Mouse (Mus musculus): ENCODE results near the gene Prps2. TPM values are rescaled to one million over a fixed set of nuclear protein-coding genes. Genes with fewer than 3 reads are reported as not detected.
A peak's percentile ranks its signal among the peaks of the same experiment; 100 is the strongest.
"Not testable (repeated sequence)": the region's sequence is repeated elsewhere in the genome, so short reads cannot be mapped to it uniquely, and the experiment has no call there.

Gene Prps2
- 18.4 to 30.6 TPM (median 19.4 TPM) in 3 replicates for total RNA-seq (2017)

GRCm38 (mm10) chrX:167382047-167382853, at the start of gene Prps2:
Gene Prps2, minus strand, starts transcription at chrX:167382749.
- ATAC-seq (replicated peaks; ENCODE audit: insufficient number of reproducible peaks, low FRiP score, low TSS enrichment, poor library complexity, severe bottlenecking): no peak

- no peak for ATAC-seq (replicated peaks; ENCODE audit: insufficient number of reproducible peaks, low FRiP score, low TSS enrichment, poor library complexity, severe bottlenecking)
Observed at GRCm38 (mm10) chrX:167417654-167418053, 35.1 kb upstream of the Prps2 start.

- ATAC-seq (replicated peaks; ENCODE audit: insufficient number of reproducible peaks, low FRiP score, low TSS enrichment, poor library complexity, severe bottlenecking): no peak
Observed at GRCm38 (mm10) chrX:167394940-167395339, 12.4 kb upstream of the Prps2 start.

DNA sequence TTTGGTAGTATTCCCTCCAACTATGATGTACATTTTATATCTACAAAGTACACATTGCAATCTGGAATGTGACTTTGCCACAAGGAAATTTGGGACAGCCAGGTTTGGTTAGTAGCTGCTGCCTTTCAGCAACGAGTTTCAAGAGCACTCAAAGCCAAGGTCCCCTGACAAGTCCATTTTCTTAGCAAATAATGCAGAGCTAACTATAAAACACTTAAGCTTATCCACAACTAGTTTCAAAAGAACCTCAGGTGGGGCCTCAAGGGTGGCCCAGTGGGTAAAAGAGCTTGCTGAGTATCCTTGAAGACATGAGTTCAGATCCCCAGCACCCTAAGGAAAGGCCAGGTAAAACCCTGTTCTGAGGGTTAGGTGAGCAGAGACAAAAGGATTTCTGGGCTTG, 4.1 kb upstream of the Prps2 start:
- no peak for ATAC-seq (replicated peaks; ENCODE audit: insufficient number of reproducible peaks, low FRiP score, low TSS enrichment, poor library complexity, severe bottlenecking)

GRCm38 (mm10) chrX:167382854-167383186, 271 bp upstream of the Prps2 start:
- no peak for ATAC-seq (replicated peaks; ENCODE audit: insufficient number of reproducible peaks, low FRiP score, low TSS enrichment, poor library complexity, severe bottlenecking)

DNA sequence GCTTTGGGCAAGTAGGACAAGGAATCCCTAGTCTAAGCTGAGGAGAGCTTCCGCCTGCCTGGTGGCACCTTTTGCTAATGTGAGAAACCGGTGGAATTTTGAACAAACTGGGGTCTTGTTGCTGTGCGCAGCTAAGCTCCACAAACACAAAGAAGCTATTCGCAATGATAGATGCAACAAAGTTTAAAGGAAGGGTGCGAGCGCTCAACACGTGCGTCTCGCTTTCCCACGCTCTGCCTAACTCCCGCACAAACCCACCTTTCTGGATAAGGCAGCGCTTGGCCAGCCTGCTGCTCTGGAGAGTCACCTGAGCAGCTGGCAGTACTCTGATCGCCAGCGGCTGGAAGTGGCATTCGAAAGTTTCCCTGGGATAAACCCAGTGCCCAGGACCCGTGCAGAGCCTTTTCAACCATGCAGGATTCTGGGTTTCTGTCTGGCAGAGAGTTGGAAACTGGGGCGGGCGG, 934 bp downstream of the Prps2 start:
- ATAC-seq (replicated peaks; ENCODE audit: insufficient number of reproducible peaks, low FRiP score, low TSS enrichment, poor library complexity, severe bottlenecking): no peak

GRCm38 (mm10) chrX:167380073-167380472, 2.5 kb downstream of the Prps2 start:
- ATAC-seq (replicated peaks; ENCODE audit: insufficient number of reproducible peaks, low FRiP score, low TSS enrichment, poor library complexity, severe bottlenecking): no peak

- ATAC-seq (replicated peaks; ENCODE audit: insufficient number of reproducible peaks, low FRiP score, low TSS enrichment, poor library complexity, severe bottlenecking): not testable (repeated sequence)
Observed at GRCm38 (mm10) chrX:167361231-167361630, 21.3 kb downstream of the Prps2 start.

DNA sequence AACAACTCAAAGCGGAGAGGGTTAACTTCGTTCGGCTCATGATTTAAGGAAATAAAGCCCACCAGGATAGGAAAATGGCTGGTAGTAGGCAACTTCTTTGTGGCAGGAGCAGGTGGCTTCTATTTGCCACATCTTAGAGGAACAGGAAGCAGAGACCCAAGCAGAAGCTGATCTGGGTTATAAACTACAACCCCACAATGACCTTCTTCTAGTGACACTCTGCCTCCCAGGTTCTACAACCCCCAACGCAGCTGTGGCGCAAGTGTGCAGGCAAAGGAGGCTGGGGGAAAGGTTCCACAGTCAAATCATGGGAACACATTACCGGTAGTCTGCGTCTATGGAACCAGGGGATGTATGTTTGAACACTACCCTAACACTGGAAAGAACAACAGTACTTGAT, 22.8 kb downstream of the Prps2 start:
- ATAC-seq (replicated peaks; ENCODE audit: insufficient number of reproducible peaks, low FRiP score, low TSS enrichment, poor library complexity, severe bottlenecking): no peak

GRCm38 (mm10) chrX:167357415-167357814, 25.1 kb downstream of the Prps2 start:
- ATAC-seq (replicated peaks; ENCODE audit: insufficient number of reproducible peaks, low FRiP score, low TSS enrichment, poor library complexity, severe bottlenecking): no peak

DNA sequence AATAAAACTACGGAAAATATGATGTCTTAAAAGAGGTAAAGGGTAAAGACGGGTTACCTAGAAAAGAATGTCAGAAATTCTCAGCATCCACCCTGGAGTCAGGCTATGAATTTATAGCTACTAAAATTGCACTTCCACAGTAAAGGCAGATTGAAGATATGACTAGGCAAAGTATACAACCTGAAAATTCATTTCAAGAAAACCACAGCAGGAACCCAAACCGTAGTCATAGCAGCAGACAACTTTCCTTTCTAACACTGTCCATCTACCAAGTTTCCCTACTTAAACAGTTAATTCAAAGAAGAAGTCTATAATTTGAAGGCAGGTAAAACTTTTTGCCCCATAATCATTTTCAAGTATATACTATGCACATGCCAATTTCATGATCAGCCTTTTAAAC, 26.6 kb downstream of the Prps2 start:
- no peak for ATAC-seq (replicated peaks; ENCODE audit: insufficient number of reproducible peaks, low FRiP score, low TSS enrichment, poor library complexity, severe bottlenecking)

DNA sequence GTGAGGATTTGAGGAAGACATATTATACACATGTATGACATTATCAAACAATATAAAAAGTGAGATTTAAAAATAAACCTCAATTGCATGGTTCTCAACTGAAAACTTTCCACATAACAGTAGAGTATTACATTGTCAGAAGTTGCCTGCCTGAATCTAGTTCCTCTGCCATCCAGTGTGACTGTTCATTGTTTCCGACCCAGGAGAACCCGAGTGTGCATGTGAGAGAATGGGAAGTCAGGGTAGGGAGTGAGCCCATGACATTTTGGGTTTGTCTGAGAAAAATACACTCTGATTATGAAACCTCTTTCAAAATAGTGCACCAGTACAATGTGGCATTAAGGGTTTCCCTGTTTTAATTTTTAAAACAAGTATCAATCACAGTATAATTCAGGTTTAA, 28.9 kb downstream of the Prps2 start:
- peak; percentile 87 for ATAC-seq (replicated peaks; ENCODE audit: insufficient number of reproducible peaks, low FRiP score, low TSS enrichment, poor library complexity, severe bottlenecking)

DNA sequence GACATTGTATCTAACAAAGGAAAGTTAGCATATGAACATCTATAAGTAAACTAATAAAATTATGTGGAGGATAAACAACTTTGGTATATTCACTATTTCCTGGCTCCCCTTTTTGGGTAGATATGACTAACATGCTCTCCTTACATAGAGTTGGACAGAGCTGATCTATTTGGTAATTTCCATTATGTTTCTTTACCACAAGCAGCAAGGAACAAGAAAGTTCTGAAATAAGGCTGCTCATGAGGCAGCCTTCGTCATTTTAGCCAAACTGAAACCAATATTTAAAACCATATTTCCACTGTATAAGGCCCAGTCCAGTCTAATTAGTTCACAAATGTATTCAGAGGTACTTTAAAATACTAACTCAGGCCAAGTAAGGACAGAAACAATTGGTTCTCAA, 36.1 kb downstream of the Prps2 start:
- no peak for ATAC-seq (replicated peaks; ENCODE audit: insufficient number of reproducible peaks, low FRiP score, low TSS enrichment, poor library complexity, severe bottlenecking)

- no peak for ATAC-seq (replicated peaks; ENCODE audit: insufficient number of reproducible peaks, low FRiP score, low TSS enrichment, poor library complexity, severe bottlenecking)
Observed at GRCm38 (mm10) chrX:167344356-167344755, 38.2 kb downstream of the Prps2 start.

- ATAC-seq (replicated peaks; ENCODE audit: insufficient number of reproducible peaks, low FRiP score, low TSS enrichment, poor library complexity, severe bottlenecking): no peak
Observed at GRCm38 (mm10) chrX:167341811-167342210, 40.7 kb downstream of the Prps2 start.

GRCm38 (mm10) chrX:167340190-167340589, 42.4 kb downstream of the Prps2 start:
- no peak for ATAC-seq (replicated peaks; ENCODE audit: insufficient number of reproducible peaks, low FRiP score, low TSS enrichment, poor library complexity, severe bottlenecking)

DNA sequence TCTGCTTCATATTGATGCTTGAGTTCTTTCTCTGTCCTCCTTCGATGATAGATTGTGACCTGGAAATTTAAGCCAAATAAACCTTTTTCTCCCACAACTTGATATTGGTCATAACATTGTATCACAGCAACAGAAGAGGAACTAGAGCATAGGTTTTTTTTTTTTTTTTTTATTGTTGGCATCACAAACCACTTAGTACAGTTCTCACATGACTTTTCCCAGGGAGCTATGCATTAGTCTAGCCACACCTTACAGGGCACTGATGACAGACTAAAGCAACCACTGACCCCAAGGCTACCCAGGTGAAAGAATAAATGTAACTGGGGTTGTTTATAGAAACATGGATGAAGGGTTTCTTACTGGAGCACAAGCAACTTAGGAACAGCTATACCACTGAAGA, 44.6 kb downstream of the Prps2 start:
- peak; percentile 31; the same call in 1 of the 2 replicates for ATAC-seq (replicated peaks; ENCODE audit: insufficient number of reproducible peaks, low FRiP score, low TSS enrichment, poor library complexity, severe bottlenecking)

DNA sequence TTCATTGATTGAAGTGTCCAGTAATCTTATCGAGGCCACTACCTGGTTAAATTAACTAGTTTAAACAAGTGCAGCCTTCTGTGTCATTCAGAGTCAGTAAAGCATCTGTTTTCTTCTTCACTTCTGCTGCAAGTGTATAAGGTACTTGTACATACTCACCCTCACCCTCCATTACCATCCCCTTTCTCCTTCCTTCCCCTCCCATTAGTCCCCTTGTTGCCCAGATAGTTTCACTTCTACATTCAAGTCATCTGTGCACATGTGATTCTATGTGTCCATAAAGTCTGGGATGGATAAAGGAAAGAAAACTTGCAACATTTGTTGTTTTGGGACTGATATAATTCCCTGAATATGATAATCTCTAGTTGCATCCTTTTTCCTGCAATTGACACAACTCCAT, 48.0 kb downstream of the Prps2 start:
- 0 out of 2 replicates have a peak, but pooled peaks have one; percentile 40 for ATAC-seq (replicated peaks; ENCODE audit: insufficient number of reproducible peaks, low FRiP score, low TSS enrichment, poor library complexity, severe bottlenecking)

- no peak for ATAC-seq (replicated peaks; ENCODE audit: insufficient number of reproducible peaks, low FRiP score, low TSS enrichment, poor library complexity, severe bottlenecking)
Observed at GRCm38 (mm10) chrX:167332607-167333006, 49.9 kb downstream of the Prps2 start.

DNA sequence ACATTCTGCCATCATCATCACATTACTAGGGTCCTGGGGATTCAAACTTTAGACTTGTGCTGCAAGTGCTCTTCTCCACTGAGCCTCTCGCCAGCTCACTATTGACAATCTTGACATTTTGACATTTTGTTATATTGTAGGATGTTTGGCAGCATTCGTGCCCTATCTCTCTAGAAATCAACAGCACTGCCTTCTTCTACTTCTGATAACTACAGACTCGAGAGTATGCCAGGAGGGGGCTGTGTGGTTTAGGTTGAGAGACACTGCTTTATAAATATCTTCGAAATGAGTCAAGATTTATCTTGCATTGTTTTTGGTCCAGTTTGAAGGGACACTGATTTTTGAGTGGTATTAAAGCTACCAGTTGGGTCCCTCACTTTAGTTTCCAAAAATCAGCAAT, 51.6 kb downstream of the Prps2 start:
- no peak for ATAC-seq (replicated peaks; ENCODE audit: insufficient number of reproducible peaks, low FRiP score, low TSS enrichment, poor library complexity, severe bottlenecking)

- no peak for ATAC-seq (replicated peaks; ENCODE audit: insufficient number of reproducible peaks, low FRiP score, low TSS enrichment, poor library complexity, severe bottlenecking)
Observed at GRCm38 (mm10) chrX:167330399-167330798, 52.1 kb downstream of the Prps2 start, which contains the start of gene Tlr7. Gene Tlr7, minus strand, starts transcription at chrX:167330558.
